Mouse (Mus musculus): ENCODE results near the gene Gsc.

The Gsc gene

GRCm38 (mm10) chr12:104472601-104473424 is at the start of gene Gsc:
Gene Gsc, minus strand, starts transcription at chr12:104473330.
- DNase-seq (ENCODE audit: low spot score): peak; percentile 38

- no peak for DNase-seq (ENCODE audit: low spot score)
These were observed 46.6 kb upstream of the Gsc start for GRCm38 (mm10) chr12:104519721-104520120.

DNA sequence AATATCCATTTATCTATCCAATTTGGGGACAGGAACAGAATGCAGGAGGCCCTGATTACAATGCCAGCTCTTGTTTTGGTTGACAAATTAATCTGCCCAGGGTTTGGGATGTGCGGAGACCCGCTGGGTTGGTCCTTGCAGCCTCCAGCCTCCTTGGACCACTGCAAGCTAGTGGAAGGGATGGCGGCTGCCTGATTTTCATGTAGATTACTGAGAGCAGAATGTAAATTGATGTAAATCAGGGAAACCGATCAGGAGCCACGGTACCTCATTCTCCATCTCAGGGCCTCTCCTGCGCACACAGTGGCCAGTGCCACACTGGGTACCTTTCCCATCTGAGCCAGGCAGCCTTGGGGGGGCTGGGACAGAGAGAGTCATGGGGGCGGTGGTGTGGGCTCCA is 34.8 kb upstream of the Gsc start:
- no peak for DNase-seq (ENCODE audit: low spot score)

- DNase-seq (ENCODE audit: low spot score): peak; percentile 20
These were observed 18.9 kb upstream of the Gsc start for GRCm38 (mm10) chr12:104492009-104492408.

DNA sequence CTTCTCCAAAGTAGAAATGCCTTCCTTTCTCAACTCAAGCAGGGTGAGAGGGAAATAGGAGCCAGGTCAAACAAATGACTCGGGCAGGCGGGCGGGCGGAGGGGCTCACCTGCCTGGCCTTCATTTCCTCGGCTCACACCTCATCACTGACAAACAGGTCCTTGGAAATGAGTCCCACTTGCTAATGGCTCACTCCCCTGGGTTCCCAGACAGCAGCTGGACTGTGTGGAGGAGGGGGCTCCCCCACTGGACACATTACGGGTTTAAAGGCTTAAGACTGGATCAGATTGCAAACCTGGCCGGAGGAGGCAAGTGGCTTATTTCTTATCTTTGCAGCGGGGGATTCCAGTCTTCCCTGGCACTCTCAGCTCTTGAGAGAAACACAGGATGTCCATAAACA is 13.1 kb upstream of the Gsc start:
- no peak for DNase-seq (ENCODE audit: low spot score)

DNA sequence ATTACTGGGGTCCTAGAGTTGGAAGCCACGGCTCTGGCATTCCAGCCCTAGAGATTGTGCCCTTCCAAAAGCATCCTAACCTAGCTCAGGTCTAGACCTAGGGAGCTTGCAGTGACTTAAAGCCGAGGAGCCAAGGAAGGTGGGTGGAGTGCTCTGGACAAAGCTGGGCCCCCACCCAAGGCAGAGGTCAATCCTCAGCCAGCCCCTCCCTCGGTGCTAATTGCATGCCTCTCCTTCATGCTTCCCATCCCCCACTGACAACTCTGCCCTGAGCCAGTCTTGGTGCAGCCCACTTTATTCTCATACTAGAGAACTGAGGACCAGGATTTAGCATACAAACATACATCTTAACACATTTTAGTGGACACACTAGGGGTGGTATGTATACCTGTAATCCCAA is 12.0 kb upstream of the Gsc start:
- no peak for DNase-seq (ENCODE audit: low spot score)

GRCm38 (mm10) chr12:104481007-104481406 is 7.9 kb upstream of the Gsc start:
- DNase-seq (ENCODE audit: low spot score): no peak

GRCm38 (mm10) chr12:104478193-104478592 is 5.1 kb upstream of the Gsc start:
- no peak for DNase-seq (ENCODE audit: low spot score)

GRCm38 (mm10) chr12:104477501-104477900 is 4.4 kb upstream of the Gsc start:
- DNase-seq (ENCODE audit: low spot score): no peak

DNA sequence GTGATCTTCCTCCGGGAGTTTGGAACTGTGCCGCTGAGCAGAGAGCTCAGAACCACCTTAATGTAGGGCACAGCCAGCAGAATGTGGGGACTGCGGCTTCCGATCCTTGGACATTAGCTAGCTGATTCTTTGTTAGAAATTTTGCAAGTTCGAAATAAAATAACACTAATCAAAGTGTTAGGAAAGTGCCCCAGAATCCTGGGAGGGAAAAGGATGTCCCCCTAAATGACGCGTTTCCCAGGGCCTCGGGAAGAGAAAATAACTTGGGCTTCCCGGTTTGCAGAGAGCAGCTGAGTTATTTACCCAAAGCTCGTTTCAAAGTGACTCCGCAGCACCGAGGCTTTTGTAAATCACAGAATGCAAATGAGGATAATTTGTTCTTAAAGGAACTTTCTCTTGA is 3.9 kb upstream of the Gsc start:
- no peak for DNase-seq (ENCODE audit: low spot score)

DNA sequence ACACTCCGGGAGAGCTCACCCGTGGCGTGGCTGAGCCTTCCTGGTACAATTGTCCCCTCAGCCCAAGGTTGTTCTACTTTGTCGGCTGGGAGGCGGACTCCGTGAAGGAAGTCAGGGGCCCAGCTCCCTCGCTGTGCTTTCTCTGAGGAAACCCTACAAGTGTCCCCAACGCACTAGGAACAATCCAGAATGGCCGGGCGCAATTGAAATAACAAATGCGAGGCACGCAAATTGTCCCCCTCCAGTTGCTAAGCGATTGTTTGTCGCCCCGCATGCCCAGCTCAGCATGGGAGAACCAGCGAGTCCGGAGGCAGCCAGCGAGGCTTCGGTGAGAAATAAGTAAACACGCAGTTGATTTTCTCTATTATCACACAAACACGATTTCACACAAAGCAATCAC is 2.8 kb upstream of the Gsc start:
- DNase-seq (ENCODE audit: low spot score): no peak

DNA sequence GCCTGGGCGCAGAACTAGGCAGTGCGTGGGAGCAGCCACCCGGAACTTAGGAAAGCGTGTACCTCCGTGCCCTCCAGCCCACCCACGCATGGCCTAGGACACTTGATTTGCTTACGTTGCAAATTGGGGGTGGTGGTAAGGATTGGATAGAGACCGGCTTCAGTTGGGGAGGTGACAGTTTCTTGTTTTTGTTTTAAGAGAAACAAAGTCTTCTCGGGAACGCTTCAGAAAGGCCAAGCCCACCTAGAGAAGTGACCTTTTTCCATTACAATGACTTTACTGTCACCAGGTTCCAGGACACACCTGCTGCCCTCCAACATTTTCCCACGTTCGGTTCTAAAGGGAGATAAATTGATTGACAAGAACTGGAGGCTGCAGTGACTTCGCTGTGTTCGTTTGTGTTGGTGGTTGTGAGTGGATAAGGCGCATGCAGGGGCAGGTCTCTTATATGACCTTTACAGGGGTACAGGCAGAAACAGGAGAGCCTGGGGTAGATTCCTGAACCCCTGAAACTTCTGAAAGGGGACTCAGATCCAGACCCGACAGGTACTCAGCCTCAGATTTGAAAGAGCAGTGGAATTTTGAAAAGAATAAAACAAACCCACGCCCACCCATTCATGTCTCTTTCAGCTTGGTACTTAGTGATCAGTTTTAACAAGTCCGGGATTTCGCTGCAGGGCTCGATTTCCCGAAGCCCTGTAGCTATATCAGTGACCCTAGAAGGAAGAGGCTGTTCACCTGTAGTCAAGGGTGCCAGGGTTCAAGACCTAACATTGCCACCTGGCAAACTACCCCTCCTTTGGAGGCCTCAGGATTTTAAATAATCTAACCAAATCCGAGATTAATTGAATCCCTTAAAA is 2.0 kb upstream of the Gsc start:
- no peak for DNase-seq (ENCODE audit: low spot score)

- peak; percentile 30 for DNase-seq (ENCODE audit: low spot score)
These were observed 1.2 kb upstream of the Gsc start for GRCm38 (mm10) chr12:104474191-104474871.

- DNase-seq (ENCODE audit: low spot score): no peak
These were observed 362 bp upstream of the Gsc start for GRCm38 (mm10) chr12:104473492-104473891.

- DNase-seq (ENCODE audit: low spot score): no peak
These were observed 958 bp downstream of the Gsc start for GRCm38 (mm10) chr12:104472218-104472525.

DNA sequence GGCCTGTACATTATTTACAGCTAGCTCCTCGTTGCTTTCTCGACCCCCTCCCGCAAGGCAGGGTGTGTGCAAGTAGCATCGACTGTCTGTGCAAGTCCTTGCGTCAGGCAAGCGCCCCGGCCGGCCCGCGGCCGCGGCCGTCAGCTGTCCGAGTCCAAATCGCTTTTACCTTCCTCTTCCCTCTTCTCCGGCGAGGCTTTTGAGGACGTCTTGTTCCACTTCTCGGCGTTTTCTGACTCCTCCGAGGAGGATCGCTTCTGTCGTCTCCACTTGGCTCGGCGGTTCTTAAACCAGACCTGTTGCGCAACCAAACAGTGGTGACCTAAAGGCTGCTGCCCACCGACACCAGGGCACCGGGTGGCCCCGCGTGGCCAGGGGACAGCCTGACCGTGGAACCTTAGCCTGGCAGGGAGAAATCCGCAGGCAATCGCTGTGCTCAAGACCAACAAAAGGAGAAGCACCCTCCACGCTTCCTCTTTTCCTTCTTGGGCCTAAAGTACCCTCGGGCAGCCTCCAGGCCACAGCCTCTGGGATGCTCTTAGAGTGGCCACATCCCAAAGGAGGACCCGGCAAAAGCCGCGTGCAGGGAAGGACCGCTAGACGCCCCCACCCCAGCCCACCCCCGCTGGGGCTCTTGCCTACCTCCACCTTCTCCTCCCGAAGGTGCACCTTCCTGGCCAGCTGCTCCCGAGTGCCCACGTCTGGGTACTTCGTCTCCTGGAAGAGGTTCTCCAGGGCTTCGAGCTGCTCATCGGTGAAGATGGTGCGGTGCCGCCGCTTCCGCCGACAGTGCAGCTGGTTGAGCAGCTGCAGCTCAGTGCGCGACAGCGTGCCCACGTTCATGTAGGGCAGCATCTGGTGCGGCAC is 1.5 kb downstream of the Gsc start:
- DNase-seq (ENCODE audit: low spot score): no peak

- DNase-seq (ENCODE audit: low spot score): no peak
These were observed 2.5 kb downstream of the Gsc start for GRCm38 (mm10) chr12:104470646-104471045.

DNA sequence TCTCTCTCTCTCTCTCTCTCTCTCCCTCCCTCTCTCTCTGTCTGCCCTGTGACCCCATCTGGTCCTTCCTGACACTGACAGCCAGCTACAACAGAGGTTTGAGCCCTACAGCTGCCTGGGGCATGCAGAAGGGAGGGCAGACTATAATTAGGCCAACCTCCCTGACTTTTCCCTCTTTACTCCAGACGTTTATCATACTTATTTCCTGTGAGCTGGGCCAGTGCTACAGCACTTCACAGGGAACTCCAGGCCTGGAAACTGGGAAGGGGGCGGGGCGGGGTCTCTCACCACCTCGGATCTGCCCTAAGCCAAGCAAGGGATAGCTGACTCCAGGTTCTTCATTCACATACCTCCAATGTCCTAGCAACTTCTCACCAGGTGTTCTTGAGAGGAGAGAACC is 4.3 kb downstream of the Gsc start:
- DNase-seq (ENCODE audit: low spot score): no peak

DNA sequence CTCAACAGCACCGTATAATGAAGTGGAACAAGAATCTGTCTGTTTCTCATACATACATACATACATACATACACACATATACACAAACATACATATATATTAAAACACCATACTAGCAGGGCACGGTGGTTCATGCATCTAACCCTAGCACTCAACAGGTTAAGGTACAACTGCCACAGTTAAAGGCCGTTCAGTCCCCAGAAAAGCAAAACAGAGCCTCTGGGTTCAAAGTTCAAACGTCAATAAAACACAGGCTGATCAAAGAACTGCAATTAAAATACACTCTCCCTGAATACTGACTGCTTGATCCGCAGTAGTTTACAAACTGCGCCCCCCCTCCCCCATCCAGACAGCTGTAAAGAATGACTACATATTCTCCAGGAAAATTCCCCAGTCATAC is 5.8 kb downstream of the Gsc start:
- DNase-seq (ENCODE audit: low spot score): no peak

DNA sequence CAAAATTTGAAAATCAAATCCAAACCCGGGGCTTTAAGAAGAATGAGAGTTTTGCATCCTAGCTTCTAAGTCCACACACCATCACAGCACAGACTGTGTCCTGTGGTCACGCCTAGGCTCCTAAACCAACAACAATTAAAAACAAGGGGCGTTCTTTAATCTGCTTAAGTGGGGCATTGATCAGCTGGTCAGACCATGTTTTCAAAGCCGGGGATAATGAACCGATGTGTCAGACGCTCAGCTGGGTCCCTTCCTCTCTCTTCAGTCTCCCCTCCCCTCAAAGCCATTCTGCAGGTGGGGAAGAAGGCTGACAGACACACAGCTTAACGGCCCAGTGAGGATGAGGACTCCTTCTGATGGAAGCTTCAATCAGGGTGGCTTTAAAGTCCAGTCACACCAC is 6.2 kb downstream of the Gsc start:
- DNase-seq (ENCODE audit: low spot score): no peak

GRCm38 (mm10) chr12:104461372-104461771 is 11.8 kb downstream of the Gsc start:
- no peak for DNase-seq (ENCODE audit: low spot score)

GRCm38 (mm10) chr12:104459377-104459776 is 13.8 kb downstream of the Gsc start:
- no peak for DNase-seq (ENCODE audit: low spot score)
